In genomic region chr10:62449364-62450279, GRCm38 (mm10) we compare ENCODE assay signal across 8 mouse cellular contexts. TPM values are rescaled to one million over a fixed set of nuclear protein-coding genes. Genes with fewer than 3 reads are reported as not detected.
DNase-seq lines count a peak whose midpoint lies in the region; ATAC-seq and TF ChIP-seq lines count a peak whose summit lies in the region.

Gene 4930507D05Rik (plus strand): TSS chr10:62449489.
Gene Supv3l1 (minus strand): TSS chr10:62449738.

- H3K4me2 ChIP-seq in heart, embryonic 12.5 days, result peak within 1 kb of the TSS; percentile 77
- peak within 1 kb of the TSS; percentile 74 for H3K4me2 ChIP-seq in kidney, postnatal 0 days (ENCODE audit: low read length)
- H3K4me2 ChIP-seq in liver, embryonic 11.5 days, result peak within 1 kb of the TSS; percentile 78
- H3K4me2 ChIP-seq in stomach, embryonic 14.5 days (replicated peaks; ENCODE audit: low read depth, low read length), result peak within 1 kb of the TSS; percentile 66

- under 1% methylated on average over 73 of the region's 73 CpGs for WGBS in heart, embryonic 12.5 days
- WGBS in kidney, postnatal 0 days, result under 1% methylated on average over 73 of the region's 73 CpGs
- WGBS in liver, embryonic 11.5 days, result under 1% methylated on average over 73 of the region's 73 CpGs
- under 1% methylated on average over 73 of the region's 73 CpGs for WGBS in stomach, embryonic 14.5 days

- TF ChIP-seq CTCF in kidney, postnatal 0 days (IDR thresholded peaks at IDR 0.05; ENCODE audit: low read depth), result no peak

- no peaks in the 10 kb centered on the region for H3K27me3 ChIP-seq in heart, embryonic 12.5 days (replicated peaks)
- H3K27me3 ChIP-seq in kidney, postnatal 0 days (ENCODE audit: insufficient read depth, low read length), result no peaks in the 10 kb centered on the region
- H3K27me3 ChIP-seq in liver, embryonic 11.5 days (replicated peaks; ENCODE audit: control insufficient read depth, insufficient read depth, low read length), result no peaks in the 10 kb centered on the region
- H3K27me3 ChIP-seq in stomach, embryonic 14.5 days (ENCODE audit: control insufficient read depth, insufficient read depth, low read length), result no peaks in the 10 kb centered on the region

- ATAC-seq in erythroid progenitor cell, adult 5-6 weeks (replicated peaks; ENCODE audit: low FRiP score, poor library complexity, severe bottlenecking), result peak; percentile 86
- ATAC-seq in heart, embryonic 12.5 days (ENCODE audit: insufficient number of reproducible peaks, low FRiP score), result peak; percentile 88
- peak; percentile 92 for ATAC-seq in kidney, postnatal 0 days (replicated peaks; ENCODE audit: low FRiP score, low read depth)
- ATAC-seq in liver, embryonic 11.5 days (replicated peaks; ENCODE audit: low FRiP score), result peak; percentile 86
- ATAC-seq in stomach, embryonic 14.5 days (ENCODE audit: insufficient number of reproducible peaks, insufficient read depth, low FRiP score, low read depth), result peak; percentile 89

- H3K4me1 ChIP-seq in heart, embryonic 12.5 days (replicated peaks), result peaks cover 12% of the 10 kb centered on the region
- H3K4me1 ChIP-seq in kidney, postnatal 0 days (replicated peaks; ENCODE audit: insufficient read depth, low read length), result peaks cover 13% of the 10 kb centered on the region
- peaks cover 10% of the 10 kb centered on the region; the same call in 1 of the 2 replicates for H3K4me1 ChIP-seq in liver, embryonic 11.5 days (replicated peaks; ENCODE audit: control insufficient read depth, insufficient read depth, low read length)
- H3K4me1 ChIP-seq in stomach, embryonic 14.5 days (ENCODE audit: control insufficient read depth, insufficient read depth, low read length), result peaks cover 9% of the 10 kb centered on the region; the same call in 1 of the 2 replicates

- H3K4me3 ChIP-seq in heart, embryonic 12.5 days, result peak within 1 kb of the TSS; percentile 98
- H3K4me3 ChIP-seq in kidney, postnatal 0 days (replicated peaks; ENCODE audit: low read depth, low read length), result peak within 1 kb of the TSS; percentile 92
- peak within 1 kb of the TSS; percentile 99 for H3K4me3 ChIP-seq in liver, embryonic 11.5 days (ENCODE audit: low read depth, low read length)
- peak within 1 kb of the TSS; percentile 98 for H3K4me3 ChIP-seq in stomach, embryonic 14.5 days (ENCODE audit: low read depth, low read length)

- H3K27ac ChIP-seq in heart, embryonic 12.5 days (ENCODE audit: poor library complexity, severe bottlenecking), result peak within 1 kb of the TSS; percentile 91
- H3K27ac ChIP-seq in kidney, postnatal 0 days, result peak within 1 kb of the TSS; percentile 89
- H3K27ac ChIP-seq in liver, embryonic 11.5 days (ENCODE audit: low read depth, low read length), result peak within 1 kb of the TSS; percentile 82
- H3K27ac ChIP-seq in stomach, embryonic 14.5 days (ENCODE audit: low read length), result peak within 1 kb of the TSS; percentile 68

- peak within 1 kb of the TSS; percentile 93 for H3K9ac ChIP-seq in heart, embryonic 12.5 days
- peak within 1 kb of the TSS; percentile 94 for H3K9ac ChIP-seq in kidney, postnatal 0 days (ENCODE audit: low read depth, low read length)
- H3K9ac ChIP-seq in liver, embryonic 11.5 days (ENCODE audit: low read depth, low read length), result peak within 1 kb of the TSS; percentile 98
- H3K9ac ChIP-seq in stomach, embryonic 14.5 days (replicated peaks; ENCODE audit: low read depth, low read length), result peak within 1 kb of the TSS; percentile 96

- H3K36me3 ChIP-seq in heart, embryonic 12.5 days, result peaks cover 30% of the 10 kb centered on the region
- H3K36me3 ChIP-seq in kidney, postnatal 0 days (ENCODE audit: insufficient read depth, low read length), result peaks cover 24% of the 10 kb centered on the region
- H3K36me3 ChIP-seq in liver, embryonic 11.5 days (ENCODE audit: control insufficient read depth, insufficient read depth, low read length), result peaks cover 14% of the 10 kb centered on the region
- peaks cover 20% of the 10 kb centered on the region for H3K36me3 ChIP-seq in stomach, embryonic 14.5 days (ENCODE audit: control insufficient read depth, insufficient read depth, low read length)

- H3K9me3 ChIP-seq in heart, embryonic 12.5 days (replicated peaks), result no peaks in the 10 kb centered on the region
- H3K9me3 ChIP-seq in kidney, postnatal 0 days (replicated peaks; ENCODE audit: low read length), result no peaks in the 10 kb centered on the region
- no peaks in the 10 kb centered on the region for H3K9me3 ChIP-seq in liver, embryonic 11.5 days (ENCODE audit: control insufficient read depth, low read length)
- H3K9me3 ChIP-seq in stomach, embryonic 14.5 days (ENCODE audit: control insufficient read depth, low read depth, low read length), result no peaks in the 10 kb centered on the region

- DNase-seq in CD4-positive helper T cell, adult 2 months (ENCODE audit: low read depth, low spot score), result peak; percentile 91
- peak; percentile 93 for DNase-seq in brain, embryonic 18.5 days (ENCODE audit: low read depth, low spot score)
- peak; percentile 96 for DNase-seq in kidney, postnatal 0 days (ENCODE audit: low spot score)
- peak; percentile 94 for DNase-seq in liver, embryonic 11.5 days (ENCODE audit: low spot score)
- DNase-seq in naive thymus-derived CD4-positive, alpha-beta T cell, adult 2 months (ENCODE audit: low read depth), result peak; percentile 96

RNA-seq across cellular contexts. Expression of gene 4930507D05Rik, which starts in this region (rescaled TPM):
- total RNA-seq in erythroid progenitor cell, adult 5-6 weeks (2015; ENCODE audit: low replicate concordance), result not detected in 2 replicates
- not detected in 2 replicates for total RNA-seq in erythroid progenitor cell, adult 5-6 weeks (2017; ENCODE audit: low replicate concordance)
- polyA plus RNA-seq in heart, embryonic 12.5 days (2016; fragmentation: Nextera tagmentation; extraction: Ambion mirVana), result 0.63 and 0.69 TPM in 2 replicates
- polyA plus RNA-seq in kidney, postnatal 0 days (2015; fragmentation: Nextera tagmentation; extraction: Ambion mirVana), result 0.45 and 0.53 TPM in 2 replicates
- 0.27 and 0.63 TPM in 2 replicates for polyA plus RNA-seq in liver, embryonic 11.5 days (2014; fragmentation: Nextera tagmentation; extraction: Ambion mirVana)
- 0.71 and 0.90 TPM in 2 replicates for polyA plus RNA-seq in stomach, embryonic 14.5 days (2014; fragmentation: Nextera tagmentation; extraction: Ambion mirVana)

RNA-seq across cellular contexts. Expression of gene Supv3l1, which starts in this region (rescaled TPM):
- 16.2 and 37.7 TPM in 2 replicates for total RNA-seq in erythroid progenitor cell, adult 5-6 weeks (2015; ENCODE audit: low replicate concordance)
- 2.5 and 9.5 TPM in 2 replicates for total RNA-seq in erythroid progenitor cell, adult 5-6 weeks (2017; ENCODE audit: low replicate concordance)
- polyA plus RNA-seq in heart, embryonic 12.5 days (2016; fragmentation: Nextera tagmentation; extraction: Ambion mirVana), result 29.0 and 30.3 TPM in 2 replicates
- polyA plus RNA-seq in kidney, postnatal 0 days (2015; fragmentation: Nextera tagmentation; extraction: Ambion mirVana), result 21.6 and 22.7 TPM in 2 replicates
- polyA plus RNA-seq in liver, embryonic 11.5 days (2014; fragmentation: Nextera tagmentation; extraction: Ambion mirVana), result 40.4 and 41.5 TPM in 2 replicates
- 25.5 and 25.8 TPM in 2 replicates for polyA plus RNA-seq in stomach, embryonic 14.5 days (2014; fragmentation: Nextera tagmentation; extraction: Ambion mirVana)

Comparison
In these comparisons a context has a peak if more than half of its experiments do, and no peak if none do; other contexts are left out.
1. Peak in every context shown above with its lines: DNase-seq, ATAC-seq, H3K4me3 ChIP-seq and H3K27ac ChIP-seq.